Mouse (Mus musculus) gastrocnemius, postnatal 14 days (tissue): ENCODE measurements around the gene E130308A19Rik. TPM values are rescaled to one million over a fixed set of nuclear protein-coding genes. Genes with fewer than 3 reads are reported as not detected.
A peak's percentile ranks its signal among the peaks of the same experiment; 100 is the strongest.
"Not testable (repeated sequence)": the region's sequence is repeated elsewhere in the genome, so short reads cannot be mapped to it uniquely, and the experiment has no call there.

Source experiments
- DNase-seq: peaks from one replicate; pipeline ENCODE4 v3.0.0; 2021; ENCODE audit warnings: mixed read lengths
- intact Hi-C: fragments of 180-260 bp; cut with DNase I; formaldehyde crosslinking; loops from one replicate; pipeline ENCODE4 v1.15.1; 2025; ENCODE audit warnings: low total_unique reads
- total RNA-seq, 2 experiments: library from RNA; stranded (reverse); gene quantifications; 2 replicates each; pipeline ENCODE4 v1.2.3; 2021

Gene E130308A19Rik
- total RNA-seq, 2 experiments from 2014 or later, result 3.7 to 5.2 TPM

DNA sequence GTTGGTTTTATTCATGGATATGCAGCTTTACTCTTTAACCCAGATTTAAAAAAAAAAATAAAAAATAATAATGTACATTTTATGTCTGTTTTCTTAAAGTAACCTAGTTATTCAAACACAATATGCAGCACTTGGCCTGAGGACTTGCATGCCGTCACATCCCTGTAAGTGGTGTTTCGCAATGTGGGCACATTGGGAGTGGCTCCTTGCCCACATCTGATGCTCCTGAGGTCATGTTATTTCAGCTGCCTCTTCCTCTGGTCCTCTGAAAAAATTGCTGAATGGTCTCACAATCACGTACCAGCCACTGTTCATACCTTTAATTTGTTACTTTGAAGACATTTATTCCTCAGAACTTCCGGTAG is 135.3 kb downstream of the E130308A19Rik start:
- no peak for DNase-seq
- intact Hi-C loops, result no loop called here

DNA sequence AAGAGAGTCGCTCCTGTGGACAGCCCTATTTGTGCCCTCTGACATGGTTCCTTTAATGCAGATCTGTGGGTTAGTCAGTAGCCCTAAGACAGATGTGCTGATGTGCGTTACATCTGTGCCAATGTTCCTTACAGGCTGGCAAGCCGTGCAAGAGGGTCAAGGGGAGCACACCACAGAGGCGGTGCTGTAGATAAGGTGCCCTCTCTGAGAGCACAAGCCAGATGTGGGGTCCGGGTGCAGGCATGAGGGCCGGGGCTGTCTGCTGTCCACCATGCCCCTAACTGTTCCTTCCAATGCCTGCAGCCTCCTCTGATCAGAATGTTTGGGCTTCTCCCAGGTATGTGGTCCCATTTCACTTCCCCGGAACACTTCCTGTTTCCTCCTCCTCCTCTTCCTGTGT is 138.9 kb downstream of the E130308A19Rik start:
- intact Hi-C loops, result no loop called here
- DNase-seq, result no peak

DNA sequence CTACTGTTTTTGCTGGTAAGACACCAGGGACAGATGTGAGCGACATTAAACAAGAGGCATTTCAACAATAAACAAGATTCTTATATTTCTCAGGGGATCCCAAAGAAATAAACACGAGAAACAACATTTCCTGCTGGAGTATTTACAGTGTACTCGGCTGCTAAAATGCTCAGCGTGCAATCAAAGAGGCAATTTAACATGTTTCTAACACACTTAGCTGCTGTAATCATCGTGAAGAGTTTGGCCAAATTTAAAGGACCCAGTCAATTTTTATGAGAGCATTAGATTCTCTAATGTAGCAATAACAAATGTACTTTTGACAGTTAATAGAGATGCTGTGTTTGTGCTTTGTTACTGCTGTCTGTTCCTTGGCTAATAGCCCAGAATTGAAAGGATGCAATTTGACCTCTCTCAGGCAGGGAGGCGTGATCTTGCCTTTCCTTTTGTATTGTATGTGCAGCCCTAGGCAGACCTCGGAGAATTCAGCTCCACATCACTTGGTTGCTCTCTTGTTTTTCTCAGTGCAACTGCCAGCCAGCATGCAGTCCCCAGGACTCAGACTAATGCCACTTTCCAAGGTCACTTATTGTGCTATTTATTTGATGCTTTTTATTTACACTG is 139.5 kb downstream of the E130308A19Rik start:
- intact Hi-C loops, result no loop called here
- no peak for DNase-seq

DNA sequence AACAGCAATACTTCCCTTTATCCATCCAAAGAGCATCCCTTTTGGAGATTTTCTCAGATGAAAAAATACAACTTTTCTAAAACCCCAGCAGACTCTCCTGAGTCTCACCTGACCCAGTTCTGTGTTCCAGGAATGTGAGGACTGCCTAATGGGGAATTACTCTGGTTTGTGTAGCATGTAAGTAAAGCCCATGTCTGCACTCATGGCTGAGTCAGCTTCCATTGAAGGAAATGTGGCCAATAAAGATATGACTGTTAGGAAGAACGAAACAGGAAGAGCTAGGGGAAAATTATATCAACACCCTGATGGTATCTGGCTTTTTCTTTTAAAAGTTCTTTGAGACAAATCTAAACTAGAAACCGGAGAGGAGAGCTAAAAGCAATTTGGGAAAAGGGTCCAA is 141.7 kb downstream of the E130308A19Rik start:
- intact Hi-C loops, result no loop called here
- no peak for DNase-seq

DNA sequence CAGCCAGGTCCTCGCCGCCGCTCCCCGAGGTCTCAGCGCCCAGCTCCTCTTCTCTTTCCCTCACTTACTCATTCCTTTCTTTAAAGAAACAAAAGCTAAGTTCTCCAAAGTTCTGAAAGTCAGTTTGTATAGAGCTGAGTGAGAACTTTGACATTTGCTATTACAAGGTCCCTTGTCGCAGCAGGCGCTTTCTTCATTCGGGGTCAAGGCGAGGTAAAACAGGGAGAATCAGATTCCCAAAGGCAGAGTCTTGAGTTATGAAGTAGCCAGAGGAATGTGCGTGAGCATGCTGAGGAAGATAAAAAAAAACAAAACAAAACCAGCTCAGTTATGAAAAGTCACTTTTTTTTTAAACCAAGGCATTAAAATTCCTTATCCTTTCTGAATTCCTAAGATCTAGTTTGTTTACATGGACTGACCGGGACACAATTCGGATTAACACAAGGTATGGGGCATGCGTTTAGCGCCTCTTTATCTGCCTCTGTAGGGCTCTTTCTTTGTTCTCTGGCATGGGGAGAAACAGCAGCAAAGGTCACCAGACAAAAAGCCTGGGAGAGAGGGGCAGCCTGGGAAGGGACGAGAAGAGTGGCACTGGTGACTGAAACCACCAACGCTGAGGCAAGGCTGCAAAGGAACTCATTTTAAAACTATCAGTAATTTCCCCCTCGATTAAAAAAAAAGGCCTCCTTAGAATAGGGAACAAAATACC is 146.3 kb downstream of the E130308A19Rik start:
- intact Hi-C loops, result no loop called here
- DNase-seq, result no peak

DNA sequence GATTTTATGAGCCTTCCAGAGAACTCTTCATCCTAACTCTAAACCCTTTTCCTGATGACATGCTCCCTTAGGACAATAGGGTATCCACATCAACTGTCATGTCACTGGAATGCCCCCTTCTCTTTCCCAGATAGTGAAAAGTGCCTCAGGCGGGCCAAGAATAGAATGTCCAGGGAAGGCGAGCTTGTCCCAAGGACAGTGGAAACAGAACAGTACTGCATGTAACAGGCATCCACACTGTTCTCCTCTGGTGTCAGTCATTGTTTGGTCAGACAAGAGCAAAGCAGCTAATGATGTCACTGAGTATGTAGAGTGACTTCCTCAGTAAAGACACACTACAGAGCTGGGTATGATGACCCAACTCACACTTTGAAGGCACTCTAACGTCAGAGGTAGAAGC is 151.8 kb downstream of the E130308A19Rik start:
- intact Hi-C loops, result loop anchor here (5.0 kb wide), 1 partner anchor 156 kb away; no protein-coding TSS in a partner anchor
- DNase-seq, result no peak

DNA sequence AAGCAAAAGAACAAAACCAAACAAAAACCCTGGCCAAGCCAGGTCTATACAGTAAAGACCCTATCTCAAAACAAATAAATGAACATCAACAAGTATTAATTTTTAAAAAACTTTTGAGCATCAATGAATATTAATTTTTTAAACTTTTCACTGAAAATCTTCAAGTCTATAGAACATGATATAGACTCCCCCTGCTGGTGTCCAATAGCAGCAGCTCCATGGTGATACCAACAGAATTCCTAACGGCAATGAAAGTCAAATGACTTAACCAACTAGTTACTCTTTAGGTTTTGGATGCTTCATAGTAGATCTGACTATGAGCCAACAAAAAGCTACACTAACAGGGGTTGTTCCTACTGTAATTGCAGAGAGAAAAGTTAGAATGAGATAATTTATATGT is 154.6 kb downstream of the E130308A19Rik start:
- intact Hi-C loops, result no loop called here
- no peak for DNase-seq

DNA sequence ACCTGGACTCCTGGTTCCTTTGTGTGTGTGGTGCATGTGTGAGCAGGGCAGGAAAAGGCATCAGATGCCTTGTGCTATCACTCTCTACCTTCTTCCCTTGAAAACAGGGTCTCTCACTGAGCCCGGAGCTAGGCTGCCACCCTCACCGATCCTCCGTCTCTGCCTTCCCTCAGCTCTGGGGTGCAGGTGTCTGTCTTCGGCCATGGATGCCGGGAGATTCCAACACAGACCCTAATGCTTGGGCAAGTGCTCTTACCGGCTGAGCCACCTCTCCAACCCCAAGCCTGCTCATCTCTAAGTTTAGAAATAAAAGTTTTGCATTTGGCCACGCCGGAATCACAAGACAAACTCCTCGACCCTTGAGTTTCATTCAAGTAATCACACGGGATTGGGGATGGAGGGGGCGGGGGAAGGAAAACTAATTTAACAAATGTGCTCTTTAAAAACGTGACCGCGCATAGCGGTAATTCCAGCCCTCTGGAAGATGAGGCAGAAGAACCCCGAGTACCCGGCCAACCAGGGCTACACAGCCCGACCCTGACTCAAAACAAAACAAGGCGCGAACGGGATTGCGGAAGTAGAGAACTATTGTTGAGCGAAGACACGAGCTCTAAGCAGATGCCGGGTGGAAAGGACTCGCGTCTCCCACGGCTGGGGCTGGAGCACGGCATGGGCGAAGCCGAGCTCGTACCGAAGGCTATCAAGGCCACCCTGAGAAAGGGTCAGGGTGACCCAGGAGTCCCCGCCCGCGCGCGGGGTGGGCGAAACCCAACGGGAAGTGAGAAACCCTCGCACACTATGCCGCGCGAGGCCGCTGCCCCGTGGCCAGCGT is 157.1 kb downstream of the E130308A19Rik start:
- intact Hi-C loops, result no loop called here
- DNase-seq, result no peak

DNA sequence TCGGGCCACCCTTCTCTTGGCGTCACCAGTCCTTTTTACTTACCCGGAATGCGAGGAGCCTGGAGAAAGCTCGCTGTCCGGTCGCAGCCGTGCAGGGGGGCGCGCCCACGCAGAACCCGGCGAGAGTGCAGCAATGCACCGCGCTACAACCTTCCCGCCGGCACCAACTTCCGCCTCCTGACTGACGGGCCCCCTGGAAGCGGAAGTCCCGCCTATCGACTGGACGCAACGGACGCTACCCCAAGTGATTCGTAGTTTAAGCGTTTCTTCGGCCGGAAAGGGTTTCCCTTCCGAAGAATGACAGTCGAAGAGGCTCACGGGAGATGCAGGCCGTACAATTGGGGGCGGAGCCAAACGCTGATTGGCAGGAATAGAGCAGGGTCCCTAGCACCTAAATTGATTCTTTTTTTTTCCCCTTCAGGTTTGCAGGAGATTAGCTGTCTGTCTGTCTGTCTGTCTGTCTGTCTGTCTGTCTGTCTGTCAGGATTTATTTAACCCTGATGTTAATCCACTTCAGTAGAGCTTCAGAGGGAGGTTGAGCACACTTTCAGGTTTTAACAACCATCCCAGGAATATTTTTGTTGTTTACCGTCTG is 157.8 kb downstream of the E130308A19Rik start:
- peak; percentile 95 for DNase-seq
- intact Hi-C loops, result no loop called here

DNA sequence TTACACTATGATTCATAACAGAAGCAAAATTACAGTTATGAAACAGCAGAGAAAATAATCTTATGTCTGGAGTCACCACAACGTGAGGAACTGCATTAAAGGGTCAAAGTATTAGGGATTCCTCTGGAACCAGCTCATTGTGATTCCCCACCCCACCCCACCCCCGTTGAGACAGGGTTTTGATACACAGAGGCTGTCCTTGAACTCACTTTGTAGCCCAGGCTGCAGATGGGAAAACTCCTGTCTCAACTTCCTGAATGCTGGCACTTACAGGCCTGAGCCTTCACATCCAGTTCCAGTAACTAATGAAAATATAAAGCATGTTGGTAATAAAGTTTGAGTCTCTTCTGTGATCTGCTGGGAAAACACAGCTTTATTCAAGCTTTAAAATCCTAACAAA is 159.4 kb downstream of the E130308A19Rik start:
- intact Hi-C loops, result loop anchor here (5.0 kb wide), 1 partner anchor 87 kb away; no protein-coding TSS in a partner anchor
- DNase-seq, result no peak

DNA sequence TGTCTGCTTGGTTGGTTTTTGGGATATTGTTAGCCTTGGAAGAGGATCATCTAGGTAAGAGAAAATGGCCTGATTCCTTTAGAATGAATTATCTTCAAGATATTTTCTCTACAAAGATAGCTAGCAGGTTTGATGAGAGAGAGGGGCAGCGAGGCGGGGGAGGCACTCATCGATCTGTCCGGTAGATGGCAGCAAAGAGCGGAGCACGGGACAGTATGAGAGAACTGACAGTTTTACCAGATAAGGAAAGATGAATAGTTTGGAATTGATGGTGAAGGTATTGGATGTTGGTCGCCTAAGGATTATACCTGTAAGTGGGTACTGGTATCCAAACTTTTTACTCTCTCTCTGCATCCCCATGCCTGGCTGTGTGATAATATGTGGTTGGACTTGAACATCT is 160.7 kb downstream of the E130308A19Rik start:
- intact Hi-C loops, result loop anchor here (5.0 kb wide), 1 partner anchor 86 kb away; no protein-coding TSS in a partner anchor
- DNase-seq, result peak; percentile 68

DNA sequence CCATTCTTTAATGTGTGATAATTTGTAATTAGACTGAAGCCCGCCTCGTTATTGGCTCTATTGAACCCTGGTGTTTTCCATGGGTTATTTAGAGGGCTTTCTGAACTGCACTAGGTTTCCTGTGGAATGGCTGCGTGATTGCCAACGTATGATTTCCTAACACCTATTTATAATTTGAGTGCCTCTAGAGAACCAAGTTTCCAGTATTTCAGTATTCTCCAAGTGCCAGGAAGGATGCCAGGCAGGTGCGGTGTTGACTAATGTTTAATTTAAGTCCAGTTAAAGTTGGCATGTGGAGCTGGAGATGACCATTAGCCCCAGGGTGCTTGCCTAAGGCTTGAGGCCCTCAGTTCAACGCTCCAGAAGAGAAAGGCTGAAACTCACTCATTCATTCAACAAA is 161.1 kb downstream of the E130308A19Rik start:
- intact Hi-C loops, result loop anchor here (5.0 kb wide), 1 partner anchor 85 kb away; no protein-coding TSS in a partner anchor
- no peak for DNase-seq

DNA sequence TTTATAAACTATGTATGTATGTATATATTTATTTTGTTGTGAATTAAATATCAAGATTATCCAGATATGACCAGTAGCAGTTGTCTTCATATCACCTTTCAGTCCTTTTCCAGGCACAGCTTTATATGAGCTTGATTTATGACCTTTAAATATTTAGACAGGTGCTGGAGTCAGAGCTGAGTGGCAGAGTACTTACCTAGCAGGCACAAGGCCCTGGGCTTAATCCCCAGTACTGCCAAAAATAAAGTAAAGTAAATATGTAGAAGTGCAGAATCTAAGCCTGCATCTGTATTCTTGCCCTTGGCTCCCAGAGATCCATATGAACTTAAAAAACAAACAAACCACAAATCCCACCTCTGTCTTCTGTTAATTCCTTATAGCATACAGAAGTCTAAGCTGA is 163.0 kb downstream of the E130308A19Rik start:
- DNase-seq, result no peak
- intact Hi-C loops, result loop anchor here (5.0 kb wide), 1 partner anchor 83 kb away; no protein-coding TSS in a partner anchor

DNA sequence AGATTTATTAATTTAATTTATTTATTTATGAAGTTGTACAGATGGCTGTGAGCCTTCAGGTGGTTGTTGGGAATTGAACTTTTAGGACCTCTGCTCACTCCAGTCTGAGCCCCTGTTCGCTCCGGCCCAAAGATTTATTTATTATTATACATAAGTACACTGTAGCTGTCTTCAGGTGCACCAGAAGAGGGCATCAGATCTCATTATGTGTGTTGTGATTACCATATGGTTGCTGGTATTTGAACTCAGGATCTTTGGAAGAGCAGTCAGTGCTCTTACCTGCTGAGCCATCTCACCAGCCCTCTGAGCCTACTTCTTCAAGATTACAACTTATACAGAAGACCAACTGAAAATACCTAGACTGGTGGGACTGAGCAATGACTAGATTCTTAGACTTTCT is 167.6 kb downstream of the E130308A19Rik start:
- intact Hi-C loops, result loop anchor here (5.0 kb wide), 1 partner anchor 54 kb away; no protein-coding TSS in a partner anchor
- not testable (repeated sequence) for DNase-seq

DNA sequence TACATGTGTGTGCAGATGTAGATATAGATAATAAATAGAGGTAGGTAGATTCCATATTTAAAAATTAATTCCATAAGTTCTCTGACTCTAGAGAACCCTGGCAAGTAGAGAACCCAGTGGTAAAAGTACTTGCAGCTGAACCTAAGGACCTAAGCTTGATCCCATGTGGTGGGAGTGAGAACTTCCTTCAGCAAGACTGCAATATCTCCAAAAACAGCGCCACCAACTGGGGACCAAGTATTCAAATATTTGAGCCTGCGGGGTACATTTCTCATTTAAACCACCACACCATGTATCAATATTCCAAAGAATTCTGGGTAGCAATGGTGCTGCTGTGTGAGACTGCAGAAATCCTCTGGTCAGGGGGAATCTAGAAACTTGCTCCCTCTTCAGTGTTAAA is 168.1 kb downstream of the E130308A19Rik start:
- no peak for DNase-seq
- intact Hi-C loops, result loop anchor here (5.0 kb wide), 1 partner anchor 53 kb away; no protein-coding TSS in a partner anchor

DNA sequence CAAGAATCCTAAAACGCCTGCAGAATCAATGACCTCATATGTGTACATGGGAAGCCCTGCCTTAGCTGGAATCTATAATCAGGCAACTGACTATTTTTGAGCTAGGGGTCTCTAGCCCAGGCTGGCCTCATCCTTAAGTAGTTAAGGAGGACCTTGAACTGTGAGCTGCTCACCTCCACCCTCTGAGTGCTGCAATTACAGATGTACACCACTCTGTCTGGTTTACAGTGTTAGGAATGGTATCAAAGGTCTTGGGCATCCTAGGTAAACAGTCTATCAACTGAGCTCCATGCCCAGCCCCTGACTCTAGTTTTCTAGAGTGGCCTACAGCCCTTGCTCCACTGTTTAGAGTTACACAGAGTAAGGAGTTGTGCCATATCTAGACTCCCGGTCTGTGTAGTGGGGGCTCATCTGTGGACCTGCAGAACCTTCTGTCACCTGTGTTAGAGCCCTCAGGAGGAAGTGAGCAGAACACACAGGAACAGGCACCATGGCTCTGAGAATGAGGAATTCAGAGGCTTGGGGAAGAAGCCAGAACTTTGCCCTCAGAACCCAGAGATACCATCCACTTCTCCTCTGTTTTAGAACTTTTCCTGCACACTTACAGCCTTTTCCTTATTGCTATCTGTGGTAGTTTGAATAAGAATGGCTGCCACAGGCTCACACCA is 169.9 kb downstream of the E130308A19Rik start:
- intact Hi-C loops, result no loop called here
- DNase-seq, result no peak

DNA sequence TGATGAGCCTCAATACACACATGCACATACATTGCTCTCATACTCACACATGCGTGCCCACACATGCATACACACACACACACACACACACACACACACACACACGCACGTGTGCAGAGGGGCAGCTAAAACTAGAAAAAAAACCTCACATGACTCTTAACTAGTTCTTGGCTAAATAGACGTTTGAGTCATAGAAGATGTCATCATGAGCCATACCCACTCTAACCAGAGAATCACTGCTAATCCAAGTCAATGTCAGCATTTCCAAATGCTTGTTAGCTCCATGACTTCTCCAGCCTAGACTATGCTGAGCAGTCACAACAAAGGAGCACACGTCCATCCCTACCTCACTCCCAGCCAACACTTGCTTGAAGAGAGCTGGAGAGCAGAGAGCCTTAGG is 174.2 kb downstream of the E130308A19Rik start:
- no peak for DNase-seq
- intact Hi-C loops, result no loop called here

DNA sequence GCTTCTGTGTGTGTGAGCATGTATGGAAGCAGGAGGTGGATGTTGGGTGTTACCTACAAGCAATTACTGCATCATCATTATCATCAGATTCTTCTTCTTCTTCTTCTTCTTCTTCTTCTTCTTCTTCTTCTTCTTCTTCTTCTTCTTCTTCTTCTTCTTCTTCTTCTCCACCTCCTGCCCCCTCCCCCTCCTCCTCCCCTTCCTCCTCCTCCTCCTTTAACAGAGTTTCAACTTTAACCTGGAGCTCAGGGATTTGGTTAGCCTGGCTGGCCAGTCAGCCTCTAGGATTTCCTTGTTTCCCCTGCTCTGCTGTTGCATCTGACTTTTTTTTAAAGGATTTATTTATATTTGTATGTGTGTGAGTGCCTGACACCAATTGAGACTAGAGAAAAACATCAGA is 175.5 kb downstream of the E130308A19Rik start, which contains the start of gene Inip:
Gene Inip, minus strand, starts transcription at position 101 of the 400 bp plus-strand sequence.
- no peak for DNase-seq
- intact Hi-C loops, result no loop called here

DNA sequence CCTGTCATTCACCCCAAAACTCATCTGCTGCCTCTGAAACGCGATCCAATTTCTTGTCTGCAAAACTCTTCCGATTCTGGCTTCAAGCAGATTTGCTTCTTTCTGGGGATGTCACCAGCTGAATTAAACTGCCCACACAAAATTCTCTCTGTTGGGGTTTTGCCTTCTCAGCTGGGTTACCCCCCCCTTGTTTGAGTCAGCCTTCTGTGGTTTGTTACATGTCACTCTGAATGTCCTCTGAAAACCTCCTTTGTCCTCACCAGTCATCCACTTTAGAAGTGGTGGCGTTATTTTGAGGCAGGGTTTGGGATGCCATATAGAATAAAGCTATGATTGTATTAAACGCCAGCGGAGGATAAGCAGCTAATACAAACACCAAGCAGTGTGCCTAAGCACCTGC is 176.1 kb downstream of the E130308A19Rik start:
- DNase-seq, result no peak
- intact Hi-C loops, result no loop called here
